Mouse (Mus musculus): ENCODE measurements around the gene Sfxn5. TPM values are rescaled to one million over a fixed set of nuclear protein-coding genes. Genes with fewer than 3 reads are reported as not detected.
A peak's percentile ranks its signal among the peaks of the same experiment; 100 is the strongest.

Gene Sfxn5
- total RNA-seq, 2 experiments from 2014 or later: 5.9 to 7.3 TPM

DNA sequence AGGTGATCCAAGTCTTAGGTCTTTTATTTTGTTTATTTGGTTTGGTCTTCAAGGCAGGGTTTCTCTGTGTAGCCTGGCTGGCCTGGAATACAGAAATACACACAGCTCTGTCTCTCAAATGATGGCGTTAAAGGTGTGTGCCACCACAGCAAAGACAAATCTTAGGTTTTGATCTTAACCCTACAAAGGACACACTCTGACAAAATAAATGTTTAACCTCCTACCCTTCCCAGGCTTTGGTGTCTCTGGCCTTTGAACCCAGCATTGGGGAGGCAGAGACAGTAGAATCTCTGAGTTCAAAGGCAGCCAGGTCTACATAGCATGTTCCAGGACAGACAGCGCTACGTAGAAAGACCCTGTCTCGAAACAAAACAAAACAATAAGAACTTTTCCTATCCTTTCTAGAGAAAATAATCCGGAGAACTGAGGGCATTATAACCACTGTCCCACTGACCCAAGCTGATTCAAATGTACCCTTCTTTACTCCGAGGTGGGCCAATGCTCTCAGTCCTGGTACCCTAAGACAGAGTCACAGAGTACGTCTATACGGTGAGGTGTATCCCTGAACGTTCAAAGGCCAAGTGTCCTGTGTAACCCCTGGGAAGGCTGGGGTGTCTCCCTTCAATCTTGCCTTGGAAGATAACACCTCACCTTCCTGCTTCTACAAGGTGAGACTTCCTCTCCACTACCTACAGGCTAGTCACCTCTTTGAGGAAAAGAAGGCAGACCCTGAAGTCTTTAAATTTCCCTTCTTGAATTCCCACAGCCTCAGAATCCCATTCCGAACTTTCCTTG is 40.0 kb upstream of the Sfxn5 start:
- DNase-seq: no peak
- peak overlapping the region; percentile 92 for H3K4me3 ChIP-seq
- intact Hi-C loops (cut with DNase I): no loop called here
- TF ChIP-seq CTCF (IDR thresholded peaks at IDR 0.05): no peak
- H3K27ac ChIP-seq: peak overlapping the region; percentile 92

- H3K27ac ChIP-seq: peak overlapping the region; percentile 92
- peak overlapping the region; percentile 92 for H3K4me3 ChIP-seq
- no peak for TF ChIP-seq CTCF (IDR thresholded peaks at IDR 0.05)
- peak; percentile 75 for DNase-seq
- intact Hi-C loops (cut with DNase I): no loop called here
Measured at GRCm38 (mm10) chr6:85372496-85372895, 39.3 kb upstream of the Sfxn5 start.

GRCm38 (mm10) chr6:85371859-85372405 is 38.7 kb upstream of the Sfxn5 start:
- TF ChIP-seq CTCF (IDR thresholded peaks at IDR 0.05): no peak
- H3K4me3 ChIP-seq: peak overlapping the region; percentile 92
- H3K27ac ChIP-seq: peak overlapping the region; percentile 92
- intact Hi-C loops (cut with DNase I): no loop called here
- DNase-seq: peak; percentile 47

GRCm38 (mm10) chr6:85370666-85371430 is 37.6 kb upstream of the Sfxn5 start:
- no peak for DNase-seq
- peak overlapping the region; percentile 92 for H3K27ac ChIP-seq
- H3K4me3 ChIP-seq: peak overlapping the region; percentile 92
- intact Hi-C loops (cut with DNase I): no loop called here
- no peak for TF ChIP-seq CTCF (IDR thresholded peaks at IDR 0.05)

GRCm38 (mm10) chr6:85370041-85370440 is 36.8 kb upstream of the Sfxn5 start:
- Histone ChIP-seq H3K27ac (peak overlapping the region; percentile 92), H3K4me3 (no peak overlapping the region; the same call in 1 of the 2 replicates)
- TF ChIP-seq CTCF (IDR thresholded peaks at IDR 0.05): no peak
- no peak for DNase-seq
- intact Hi-C loops (cut with DNase I): no loop called here

GRCm38 (mm10) chr6:85369181-85369860 is 36.1 kb upstream of the Sfxn5 start:
- no peak for TF ChIP-seq CTCF (IDR thresholded peaks at IDR 0.05)
- H3K4me3 ChIP-seq: peak overlapping the region; percentile 52

DNA sequence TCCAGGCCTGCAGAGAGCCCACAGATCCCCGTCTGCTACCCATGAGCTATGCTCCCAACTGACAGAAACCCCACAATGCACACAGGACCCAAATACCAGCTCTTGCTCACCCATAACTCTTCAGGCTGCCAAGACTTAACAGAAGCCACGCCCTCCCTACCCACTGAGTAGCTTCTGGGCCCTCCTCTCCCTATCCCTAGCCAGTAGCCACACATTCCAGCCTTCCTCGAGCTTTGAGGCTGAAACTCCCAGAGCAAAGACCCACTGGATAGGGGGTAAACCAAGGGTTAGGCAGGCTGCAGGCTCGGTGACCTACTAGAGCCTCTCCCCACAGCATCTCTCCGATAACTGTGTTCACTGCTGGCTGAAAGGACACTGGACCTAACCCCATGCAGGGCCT is 35.5 kb upstream of the Sfxn5 start:
- DNase-seq: no peak
- TF ChIP-seq CTCF (IDR thresholded peaks at IDR 0.05): no peak
- Histone ChIP-seq H3K27ac (peak overlapping the region; percentile 92), H3K4me3 (peak overlapping the region; percentile 52)
- intact Hi-C loops (cut with DNase I): no loop called here

More at GRCm38 (mm10) chr6:85369181-85369860, 36.1 kb upstream of the Sfxn5 start:
- intact Hi-C loops (cut with DNase I): no loop called here
- peak; percentile 86 for DNase-seq
- peak overlapping the region; percentile 92 for H3K27ac ChIP-seq

GRCm38 (mm10) chr6:85368166-85368565 is 34.9 kb upstream of the Sfxn5 start:
- intact Hi-C loops (cut with DNase I): no loop called here
- Histone ChIP-seq H3K27ac (peak overlapping the region; percentile 92), H3K4me3 (peak overlapping the region; percentile 52)
- no peak for DNase-seq
- no peak for TF ChIP-seq CTCF (IDR thresholded peaks at IDR 0.05)

DNA sequence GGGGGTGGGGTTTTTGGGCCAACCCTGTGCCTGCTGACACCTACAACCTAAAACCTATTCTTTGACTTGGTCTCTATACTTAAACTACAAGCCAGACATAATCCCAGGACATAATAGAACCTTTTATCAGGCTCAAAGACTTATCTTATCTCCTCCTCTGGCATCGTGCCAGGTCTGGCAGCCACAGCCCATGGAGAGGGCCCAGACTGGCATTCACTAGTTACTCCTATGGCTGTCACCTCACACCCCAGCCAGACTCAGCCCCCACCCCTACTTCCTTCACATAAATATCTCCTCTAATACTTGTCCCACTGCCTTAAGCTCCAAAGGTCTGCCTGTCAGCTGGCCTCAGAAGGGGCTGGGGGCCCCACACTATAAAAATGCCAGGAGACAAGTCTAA is 33.2 kb upstream of the Sfxn5 start:
- intact Hi-C loops (cut with DNase I): no loop called here
- no peak for TF ChIP-seq CTCF (IDR thresholded peaks at IDR 0.05)
- H3K27ac ChIP-seq: peak overlapping the region; percentile 92
- no peak for DNase-seq
- H3K4me3 ChIP-seq: peak overlapping the region; percentile 33

DNA sequence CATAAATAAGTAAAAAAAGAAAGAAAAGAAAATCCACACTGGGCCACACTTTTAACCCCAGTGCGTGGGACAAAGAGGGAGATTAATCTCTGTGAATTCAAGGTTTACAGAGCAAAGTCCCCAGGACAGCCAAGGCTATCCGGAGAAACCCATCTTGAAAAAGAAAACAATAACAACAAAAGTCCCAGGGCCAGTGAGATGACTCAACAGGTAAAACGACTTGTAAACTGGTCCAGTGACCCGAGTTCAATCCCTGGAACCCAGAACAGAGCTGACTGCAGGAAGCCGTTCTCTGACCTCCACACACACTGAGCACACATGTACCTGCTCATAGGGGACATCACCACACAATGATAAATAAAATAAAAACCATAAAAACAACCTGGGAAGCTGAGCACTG is 31.2 kb upstream of the Sfxn5 start:
- Histone ChIP-seq H3K27ac (peak overlapping the region; percentile 10; the same call in 1 of the 2 replicates), H3K4me3 (no peak overlapping the region)
- intact Hi-C loops (cut with DNase I): no loop called here
- no peak for DNase-seq
- no peak for TF ChIP-seq CTCF (IDR thresholded peaks at IDR 0.05)

- TF ChIP-seq CTCF (IDR thresholded peaks at IDR 0.05): no peak
- H3K27ac ChIP-seq: no peak overlapping the region
- intact Hi-C loops (cut with DNase I): no loop called here
- H3K4me3 ChIP-seq: no peak overlapping the region
- DNase-seq: no peak
Measured at GRCm38 (mm10) chr6:85363906-85364260, 30.7 kb upstream of the Sfxn5 start.

DNA sequence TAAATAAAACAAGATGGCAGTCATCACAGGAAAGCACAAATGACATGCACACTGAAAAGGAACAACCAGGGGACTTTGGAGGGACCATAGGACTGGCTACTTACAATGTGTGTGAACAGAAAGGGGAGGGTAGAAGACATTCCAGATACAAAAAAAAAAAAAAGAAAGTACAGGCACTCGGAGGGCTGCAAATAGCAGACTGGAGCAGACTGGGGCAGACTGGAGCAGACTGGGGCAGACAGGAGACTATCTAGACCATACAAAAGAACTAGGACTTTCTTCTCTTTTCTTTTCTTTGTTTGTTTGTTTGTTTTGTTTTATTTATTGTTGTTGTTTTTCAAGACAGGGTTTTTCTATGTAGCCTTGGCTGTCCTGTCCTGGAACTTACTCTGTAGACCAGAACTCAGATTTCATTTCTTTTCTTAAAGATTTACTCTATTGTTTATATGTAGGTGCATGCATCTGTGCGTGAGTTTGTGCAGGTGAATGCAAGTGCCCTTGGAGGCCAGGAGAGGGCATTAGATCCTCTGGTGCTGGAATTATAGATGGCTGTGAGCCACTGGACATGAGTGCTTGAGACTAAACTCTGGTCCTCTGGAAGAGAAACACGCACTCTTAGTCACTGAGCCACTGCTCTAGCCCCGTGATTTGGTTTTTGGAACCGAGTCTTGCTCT is 30.1 kb upstream of the Sfxn5 start:
- no peak for DNase-seq
- H3K27ac ChIP-seq: no peak overlapping the region
- no peak overlapping the region for H3K4me3 ChIP-seq
- TF ChIP-seq CTCF (IDR thresholded peaks at IDR 0.05): no peak
- intact Hi-C loops (cut with DNase I): no loop called here

All from gastrocnemius, adult 2 months (tissue).